Mouse (Mus musculus) midbrain, embryonic 14.5 days (tissue): Measurements from ENCODE around the gene Mthfd1. TPM values are rescaled to one million over a fixed set of nuclear protein-coding genes. Genes with fewer than 3 reads are reported as not detected.

Experiments used
- ATAC-seq: fragments of 200-750 bp; cut with Nextera tagmentation; 2 replicates; pipeline ENCODE4 v1.8.0; 2017; ENCODE audit warnings: moderate number of reproducible peaks, moderate library complexity; ENCODE audit not compliant: low FRiP score, low TSS enrichment
- DNase-seq: peaks from one replicate; pipeline ENCODE4 v3.0.0-alpha.2; 2015
- H3K27ac ChIP-seq: fragments of 300-500 bp; sonication (generic); replicated peaks from 2 replicates; pipeline ENCODE4 v1.5.1; 2014; ENCODE audit warnings: mild to moderate bottlenecking, low read depth, low read length, moderate library complexity
- H3K27me3 ChIP-seq: fragments of 300-500 bp; sonication (generic); 2 replicates; pipeline ENCODE4 v1.6.1; 2014; ENCODE audit warnings: low read length, control low read depth, mixed read lengths; ENCODE audit not compliant: control insufficient read depth, insufficient read depth
- H3K36me3 ChIP-seq: fragments of 300-500 bp; sonication (generic); 2 replicates; pipeline ENCODE4 v1.6.1; 2014; ENCODE audit warnings: low read length, control low read depth; ENCODE audit not compliant: control insufficient read depth, insufficient read depth
- H3K4me1 ChIP-seq: fragments of 300-500 bp; sonication (generic); 2 replicates; pipeline ENCODE4 v1.6.1; 2014; ENCODE audit warnings: mild to moderate bottlenecking, antibody characterized with exemption, low read length, control low read depth; ENCODE audit not compliant: control insufficient read depth, insufficient read depth
- H3K4me2 ChIP-seq: fragments of 300-500 bp; sonication (generic); 2 replicates; pipeline ENCODE4 v1.6.1; 2014; ENCODE audit warnings: mild to moderate bottlenecking, low read length, moderate library complexity
- H3K4me3 ChIP-seq: fragments of 300-500 bp; sonication (generic); replicated peaks from 2 replicates; pipeline ENCODE4 v1.5.1; 2014; ENCODE audit warnings: low read depth, low read length
- H3K9ac ChIP-seq: fragments of 300-500 bp; sonication (generic); replicated peaks from 2 replicates; pipeline ENCODE4 v1.6.1; 2014; ENCODE audit warnings: mild to moderate bottlenecking, low read length, moderate library complexity
- H3K9me3 ChIP-seq: fragments of 300-500 bp; sonication (generic); 2 replicates; pipeline ENCODE4 v1.6.1; 2016; ENCODE audit warnings: low read length, control low read depth, mixed read lengths; ENCODE audit not compliant: control insufficient read depth
- WGBS: fragments of 180-500 bp; shearing (Covaris S2); extraction: QIAGEN DNeasy Blood & Tissue Kit; methylation state at CpG from one replicate; pipeline ENCODE4 v1.1.7; 2014; 5-methylcytosine and 5-hydroxymethylcytosine counted together
- polyA plus RNA-seq: library from polyadenylated mRNA; unstranded; fragments of >200 nt; fragmentation: Nextera tagmentation; extraction: Ambion mirVana; gene quantifications from 2 replicates; pipeline ENCODE4 v1.2.1, GENCODE M21; 2014

Mthfd1 gene
- polyA plus RNA-seq, 1 experiment from 2014 or later: 35.1 TPM

DNA sequence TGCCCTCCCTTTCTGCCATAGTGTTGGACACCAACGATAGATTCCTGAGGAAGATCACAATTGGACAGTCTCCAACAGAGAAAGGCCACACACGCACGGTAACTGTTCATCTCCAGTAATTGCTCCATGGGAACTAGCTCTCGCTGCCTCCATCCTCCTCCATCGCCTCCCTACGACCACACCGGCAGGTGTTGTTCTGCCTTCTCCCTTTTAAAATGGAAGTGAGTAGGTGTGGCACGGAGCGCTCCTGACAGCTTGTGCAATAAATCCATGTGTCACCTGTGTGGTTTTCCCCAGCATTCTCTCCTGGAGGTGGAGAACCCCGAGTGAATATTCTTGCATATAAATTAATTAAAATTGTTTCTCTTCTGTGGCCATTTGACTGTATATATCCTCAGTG is 45.3 kb downstream of the Mthfd1 start:
- Histone ChIP-seq H3K9ac (no peak overlapping the region), H3K27ac (no peak overlapping the region), H3K27me3 (no peaks in the 10 kb centered on the region), H3K36me3 (peaks cover 26% of the 10 kb centered on the region), H3K9me3 (no peaks in the 10 kb centered on the region), H3K4me3 (no peak overlapping the region), H3K4me2 (no peak overlapping the region), H3K4me1 (no peaks in the 10 kb centered on the region)
- DNase-seq: no peak
- WGBS: 92% methylated on average over 10 of the region's 10 CpGs
- ATAC-seq: no peak

DNA sequence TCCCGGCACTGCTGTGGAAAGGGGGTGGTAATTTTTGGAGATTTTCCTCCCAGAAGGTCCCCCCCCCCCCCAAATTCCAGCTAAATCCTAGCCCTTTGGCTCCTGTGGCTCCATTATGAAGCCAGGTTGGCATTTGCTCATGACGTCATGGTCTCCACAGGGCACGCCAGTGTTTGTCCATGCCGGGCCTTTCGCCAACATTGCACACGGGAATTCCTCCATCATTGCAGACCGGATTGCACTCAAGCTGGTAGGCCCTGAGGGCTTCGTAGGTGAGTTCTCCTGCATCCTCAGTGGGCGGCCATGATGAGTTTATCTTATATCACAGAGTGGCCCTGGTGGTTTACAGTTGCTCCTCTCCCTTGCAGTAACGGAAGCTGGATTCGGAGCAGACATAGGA is 48.4 kb downstream of the Mthfd1 start:
- peaks cover 5% of the 10 kb centered on the region; the same call in 1 of the 2 replicates for H3K4me1 ChIP-seq
- no peak overlapping the region for H3K4me3 ChIP-seq
- WGBS: 90% methylated on average over 11 of the region's 11 CpGs
- H3K4me2 ChIP-seq: no peak overlapping the region
- H3K27me3 ChIP-seq: no peaks in the 10 kb centered on the region
- no peak overlapping the region for H3K27ac ChIP-seq
- no peak overlapping the region for H3K9ac ChIP-seq
- ATAC-seq (no peak), DNase-seq (no peak)
- no peaks in the 10 kb centered on the region for H3K9me3 ChIP-seq
- H3K36me3 ChIP-seq: peaks cover 26% of the 10 kb centered on the region

- Histone ChIP-seq H3K27me3 (no peaks in the 10 kb centered on the region), H3K36me3 (peaks cover 20% of the 10 kb centered on the region), H3K4me2 (no peak overlapping the region), H3K9ac (no peak overlapping the region), H3K4me3 (no peak overlapping the region), H3K9me3 (no peaks in the 10 kb centered on the region), H3K4me1 (peaks cover 5% of the 10 kb centered on the region; the same call in 1 of the 2 replicates), H3K27ac (no peak overlapping the region)
- peak; percentile 65 for DNase-seq
- WGBS: 63% methylated on average over 4 of the region's 4 CpGs
- no peak for ATAC-seq
Observed at GRCm38 (mm10) chr12:76304199-76304598, 49.1 kb downstream of the Mthfd1 start.

DNA sequence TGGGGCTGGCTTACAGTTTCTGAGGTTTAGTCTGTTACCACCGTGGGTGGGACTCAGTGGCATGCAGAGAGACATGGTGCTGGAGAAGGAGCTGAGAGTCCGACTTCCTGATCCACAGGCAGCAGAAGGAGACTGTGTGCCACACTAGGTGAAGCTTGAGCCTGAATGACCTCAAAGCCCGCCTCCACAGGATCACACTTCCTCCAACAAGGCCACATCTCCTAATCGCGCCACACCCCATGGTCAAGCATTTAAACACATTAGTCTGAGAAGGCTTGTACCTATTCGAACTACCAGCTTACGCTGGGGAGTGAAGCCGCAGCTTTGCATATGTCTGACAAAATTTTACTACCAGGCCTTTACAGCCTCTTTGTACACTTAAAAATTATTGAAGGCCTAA is 50.0 kb downstream of the Mthfd1 start:
- Histone ChIP-seq H3K4me3 (no peak overlapping the region), H3K36me3 (peaks cover 18% of the 10 kb centered on the region), H3K9ac (no peak overlapping the region), H3K4me2 (no peak overlapping the region), H3K27me3 (no peaks in the 10 kb centered on the region), H3K9me3 (no peaks in the 10 kb centered on the region), H3K27ac (no peak overlapping the region), H3K4me1 (peaks cover 5% of the 10 kb centered on the region; the same call in 1 of the 2 replicates)
- DNase-seq (no peak), ATAC-seq (no peak)
- 94% methylated on average over 8 of the region's 8 CpGs for WGBS

GRCm38 (mm10) chr12:76306852-76307561 is 51.9 kb downstream of the Mthfd1 start:
- H3K36me3 ChIP-seq: peaks cover 23% of the 10 kb centered on the region; the same call in 1 of the 2 replicates
- no peak overlapping the region for H3K4me3 ChIP-seq
- no peak overlapping the region for H3K9ac ChIP-seq
- H3K4me1 ChIP-seq: peaks cover 5% of the 10 kb centered on the region; the same call in 1 of the 2 replicates
- WGBS: 71% methylated on average over 9 of the region's 9 CpGs
- H3K9me3 ChIP-seq: no peaks in the 10 kb centered on the region
- H3K27me3 ChIP-seq: no peaks in the 10 kb centered on the region
- ATAC-seq: no peak
- no peak overlapping the region for H3K27ac ChIP-seq
- no peak overlapping the region for H3K4me2 ChIP-seq
- no peak for DNase-seq

GRCm38 (mm10) chr12:76307964-76308363 is 52.9 kb downstream of the Mthfd1 start:
- Histone ChIP-seq H3K4me1 (peaks cover 5% of the 10 kb centered on the region; the same call in 1 of the 2 replicates), H3K27ac (0 out of 2 replicates have a peak overlapping the region, but pooled peaks have one; percentile 26), H3K4me2 (no peak overlapping the region), H3K9ac (no peak overlapping the region), H3K9me3 (no peaks in the 10 kb centered on the region), H3K4me3 (no peak overlapping the region), H3K36me3 (peaks cover 23% of the 10 kb centered on the region; the same call in 1 of the 2 replicates), H3K27me3 (no peaks in the 10 kb centered on the region)
- ATAC-seq (no peak), DNase-seq (peak; percentile 28)
- 42% methylated on average over 9 of the region's 9 CpGs for WGBS

GRCm38 (mm10) chr12:76308436-76308835 is 53.3 kb downstream of the Mthfd1 start:
- Histone ChIP-seq H3K27ac (0 out of 2 replicates have a peak overlapping the region, but pooled peaks have one; percentile 26), H3K4me3 (no peak overlapping the region), H3K4me1 (peaks cover 5% of the 10 kb centered on the region; the same call in 1 of the 2 replicates), H3K36me3 (peaks cover 25% of the 10 kb centered on the region; the same call in 1 of the 2 replicates), H3K27me3 (no peaks in the 10 kb centered on the region), H3K9ac (no peak overlapping the region), H3K9me3 (no peaks in the 10 kb centered on the region), H3K4me2 (no peak overlapping the region)
- 95% methylated on average over 5 of the region's 5 CpGs for WGBS
- DNase-seq (no peak), ATAC-seq (no peak)

- no peak overlapping the region for H3K27ac ChIP-seq
- ATAC-seq (no peak), DNase-seq (no peak)
- 92% methylated on average over 6 of the region's 6 CpGs for WGBS
- no peak overlapping the region for H3K4me2 ChIP-seq
- H3K27me3 ChIP-seq: no peaks in the 10 kb centered on the region
- H3K36me3 ChIP-seq: peaks cover 37% of the 10 kb centered on the region
- no peak overlapping the region for H3K4me3 ChIP-seq
- H3K4me1 ChIP-seq: peaks cover 5% of the 10 kb centered on the region; the same call in 1 of the 2 replicates
- H3K9me3 ChIP-seq: no peaks in the 10 kb centered on the region
- no peak overlapping the region for H3K9ac ChIP-seq
Observed at GRCm38 (mm10) chr12:76310007-76310406, 54.9 kb downstream of the Mthfd1 start.

DNA sequence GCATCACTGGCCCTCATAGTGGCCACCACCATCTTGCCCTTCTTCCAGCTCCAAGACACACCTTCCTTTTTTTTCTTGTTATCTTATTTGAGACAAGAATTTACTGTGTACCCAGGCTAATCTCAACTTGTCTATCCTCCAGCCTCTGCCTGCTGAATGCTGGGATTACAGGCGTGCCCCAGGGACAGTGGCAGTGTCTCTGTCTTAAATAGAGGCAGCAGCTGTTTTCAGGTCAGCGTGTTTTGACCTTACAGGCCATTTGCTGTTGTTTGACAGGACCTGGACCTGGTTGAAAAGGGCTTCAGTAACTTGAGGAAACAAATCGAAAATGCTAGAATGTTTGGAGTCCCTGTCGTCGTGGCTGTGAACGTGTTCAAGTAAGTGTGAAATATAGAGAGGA is 55.5 kb downstream of the Mthfd1 start:
- no peak overlapping the region for H3K4me2 ChIP-seq
- no peak overlapping the region for H3K9ac ChIP-seq
- H3K4me3 ChIP-seq: no peak overlapping the region
- no peak overlapping the region for H3K27ac ChIP-seq
- WGBS: 83% methylated on average over 6 of the region's 6 CpGs
- peaks cover 41% of the 10 kb centered on the region for H3K36me3 ChIP-seq
- no peak for ATAC-seq
- peaks cover 5% of the 10 kb centered on the region; the same call in 1 of the 2 replicates for H3K4me1 ChIP-seq
- H3K27me3 ChIP-seq: no peaks in the 10 kb centered on the region
- no peak for DNase-seq
- H3K9me3 ChIP-seq: no peaks in the 10 kb centered on the region
